ENCODE assay signal across 15 mouse cellular contexts in genomic region chrX:58014761-58015160, GRCm38 (mm10). TPM values are rescaled to one million over a fixed set of nuclear protein-coding genes. Genes with fewer than 3 reads are reported as not detected.
"Had no signal": no experiment of that assay in that cellular context is flagged by ENCODE, and none has a peak within 500 bp of the region (broad histone marks: within the 10 kb centered on the region; RNA-seq: fewer than 3 reads in every experiment).

No protein-coding gene starts in this region.

- H3K4me1 ChIP-seq: liver, embryonic 13.5 days; lung, embryonic 15.5 days; megakaryocyte, embryonic 14.5 days; neural tube, embryonic 12.5 days had no signal

- H3K4me2 ChIP-seq: liver, embryonic 13.5 days; lung, embryonic 15.5 days had no signal

- H3K36me3 ChIP-seq: liver, embryonic 13.5 days; lung, embryonic 15.5 days; neural tube, embryonic 12.5 days had no signal

- H3K4me3 ChIP-seq: liver, embryonic 13.5 days; lung, embryonic 15.5 days; megakaryocyte, embryonic 14.5 days; neural tube, embryonic 12.5 days had no signal

- ATAC-seq: intestine, embryonic 16.5 days; liver, postnatal 0 days had no signal

- H3K27ac ChIP-seq: liver, embryonic 13.5 days; lung, embryonic 15.5 days; macrophage; neural tube, embryonic 12.5 days; stomach, postnatal 0 days had no signal

- DNase-seq: kidney, adult 8-10 months; kidney, postnatal 25 days; left cerebral cortex, postnatal 4 days; liver; liver, embryonic 13.5 days; liver, postnatal 0 days; lung, postnatal 14 days; thymus, postnatal 4 days had no signal

- H3K9me3 ChIP-seq: liver, embryonic 13.5 days; lung, embryonic 15.5 days; neural tube, embryonic 12.5 days had no signal

- H3K9ac ChIP-seq: liver, embryonic 13.5 days; liver, postnatal 0 days; lung, embryonic 15.5 days; neural tube, embryonic 12.5 days had no signal

RNA-seq across cellular contexts. Expression of gene Zic3, which starts 7.7 kb away (rescaled TPM):
- polyA plus RNA-seq: intestine, embryonic 16.5 days; kidney, embryonic 16.5 days; liver, embryonic 13.5 days; liver, postnatal 0 days; lung, embryonic 15.5 days; macrophage; stomach, postnatal 0 days had no signal
